Mouse (Mus musculus) midbrain, postnatal 0 days (tissue): Measurements from ENCODE around the gene Prpf18. TPM values are rescaled to one million over a fixed set of nuclear protein-coding genes. Genes with fewer than 3 reads are reported as not detected.

Experiments used
- ATAC-seq: fragments of 200-750 bp; cut with Nextera tagmentation; 2 replicates; pipeline ENCODE4 v1.8.0; 2017; ENCODE audit warnings: moderate number of reproducible peaks, mild to moderate bottlenecking, moderate TSS enrichment, moderate library complexity; ENCODE audit not compliant: low FRiP score
- DNase-seq: peaks from one replicate; pipeline ENCODE4 v3.0.0-alpha.2; 2015; ENCODE audit warnings: low spot score
- H3K27ac ChIP-seq: fragments of 300-500 bp; sonication (generic); 2 replicates; pipeline ENCODE4 v1.5.1; 2014; ENCODE audit warnings: low read depth, mild to moderate bottlenecking, low read length, mixed read lengths
- H3K27me3 ChIP-seq: fragments of 300-500 bp; sonication (generic); 2 replicates; pipeline ENCODE4 v1.6.1; 2014; ENCODE audit warnings: low read length, control low read depth, mixed read lengths; ENCODE audit not compliant: insufficient read depth
- H3K36me3 ChIP-seq: fragments of 300-500 bp; sonication (generic); 2 replicates; pipeline ENCODE4 v1.6.1; 2014; ENCODE audit warnings: low read length, control low read depth, mixed read lengths; ENCODE audit not compliant: insufficient read depth
- H3K4me1 ChIP-seq: fragments of 300-500 bp; sonication (generic); 2 replicates; pipeline ENCODE4 v1.6.1; 2014; ENCODE audit warnings: mild to moderate bottlenecking, control low read depth, antibody characterized with exemption, low read length, mixed read lengths; ENCODE audit not compliant: insufficient read depth
- H3K4me2 ChIP-seq: fragments of 300-500 bp; sonication (generic); 2 replicates; pipeline ENCODE4 v1.6.1; 2014; ENCODE audit warnings: low read depth, mild to moderate bottlenecking, low read length, mixed read lengths; ENCODE audit not compliant: poor library complexity, severe bottlenecking
- H3K4me3 ChIP-seq: fragments of 300-500 bp; sonication (generic); 2 replicates; pipeline ENCODE4 v1.5.1; 2014; ENCODE audit warnings: low read depth, mild to moderate bottlenecking, low read length, moderate library complexity
- H3K9ac ChIP-seq: fragments of 300-500 bp; sonication (generic); replicated peaks from 2 replicates; pipeline ENCODE4 v1.6.1; 2014; ENCODE audit warnings: mild to moderate bottlenecking, low read length, moderate library complexity, mixed read lengths; ENCODE audit not compliant: poor library complexity, severe bottlenecking
- H3K9me3 ChIP-seq: fragments of 300-500 bp; sonication (generic); 2 replicates; pipeline ENCODE4 v1.6.1; 2016; ENCODE audit warnings: low read length, control low read depth
- CTCF ChIP-seq: IDR thresholded peaks from 2 replicates; pipeline ENCODE4 v1.5.1; 2016; ENCODE audit warnings: antibody characterized with exemption, mild to moderate bottlenecking
- WGBS: fragments of 180-500 bp; shearing (Covaris S2); extraction: QIAGEN DNeasy Blood & Tissue Kit; methylation state at CpG from one replicate; pipeline ENCODE4 v1.1.7; 2014; 5-methylcytosine and 5-hydroxymethylcytosine counted together
- polyA plus RNA-seq: library from polyadenylated mRNA; unstranded; fragments of >200 nt; fragmentation: Nextera tagmentation; extraction: Ambion mirVana; gene quantifications from 2 replicates; pipeline ENCODE4 v1.2.1, GENCODE M21; 2015
- total RNA-seq: library from RNA; depleted of rRNA; stranded (reverse); fragments of >200 nt; gene quantifications from 2 replicates; pipeline ENCODE4 v1.2.3, GENCODE M21; 2014

The Prpf18 gene
- total and polyA plus RNA-seq, 2 experiments from 2014 or later, result 28.2 to 28.6 TPM

DNA sequence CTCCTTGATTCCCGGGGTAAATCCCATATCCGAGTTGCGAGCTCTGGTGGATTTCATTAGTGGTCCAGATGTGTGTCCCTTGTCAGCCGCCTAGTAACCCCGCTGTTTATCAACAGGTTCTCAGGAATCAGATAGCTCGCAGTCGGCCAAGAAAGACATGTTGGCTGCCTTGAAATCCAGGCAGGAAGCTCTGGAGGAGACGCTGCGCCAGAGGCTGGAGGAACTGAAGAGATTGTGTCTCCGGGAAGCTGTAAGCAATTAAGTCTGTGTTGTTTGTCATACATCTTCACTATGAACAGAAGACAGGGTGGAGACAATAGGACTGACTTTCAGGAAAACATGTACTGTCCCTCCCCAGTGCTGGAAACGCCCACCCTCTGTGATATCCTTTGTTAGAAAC, 65.7 kb downstream of the Prpf18 start:
- no peak overlapping the region for H3K27ac ChIP-seq
- no peak overlapping the region for H3K9ac ChIP-seq
- DNase-seq (no peak), ATAC-seq (no peak)
- no peaks in the 10 kb centered on the region for H3K27me3 ChIP-seq
- no peak overlapping the region for H3K4me2 ChIP-seq
- H3K4me3 ChIP-seq, result no peak overlapping the region
- H3K9me3 ChIP-seq, result no peaks in the 10 kb centered on the region
- 70% methylated on average over 11 of the region's 11 CpGs for WGBS
- no peaks in the 10 kb centered on the region for H3K4me1 ChIP-seq
- H3K36me3 ChIP-seq, result peaks cover 20% of the 10 kb centered on the region
- no peak for TF ChIP-seq CTCF

DNA sequence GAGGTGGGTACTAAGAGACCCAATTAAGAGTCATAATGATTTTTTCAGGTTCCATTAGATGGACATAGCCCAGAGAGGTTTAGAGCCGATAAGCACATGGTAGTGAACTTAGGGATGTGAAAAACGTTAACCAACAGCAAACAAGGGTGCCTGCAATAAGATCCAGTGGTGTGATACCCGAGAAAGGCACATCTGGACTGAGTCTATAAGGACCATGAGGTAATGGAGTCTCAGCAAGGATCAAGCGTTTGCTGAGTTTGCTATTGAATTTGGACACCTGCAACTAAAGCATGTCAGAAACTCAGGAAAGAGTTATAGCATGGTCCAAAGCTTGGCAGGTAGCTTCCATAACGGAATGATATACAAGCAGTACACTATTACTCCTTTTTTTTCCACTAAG, 67.7 kb downstream of the Prpf18 start:
- H3K9ac ChIP-seq, result no peak overlapping the region
- H3K27ac ChIP-seq, result no peak overlapping the region
- DNase-seq (no peak), ATAC-seq (no peak)
- TF ChIP-seq CTCF, result no peak
- H3K36me3 ChIP-seq, result peaks cover 19% of the 10 kb centered on the region
- no peaks in the 10 kb centered on the region for H3K4me1 ChIP-seq
- H3K4me2 ChIP-seq, result no peak overlapping the region
- H3K27me3 ChIP-seq, result no peaks in the 10 kb centered on the region
- 77% methylated on average over 5 of the region's 5 CpGs for WGBS
- H3K4me3 ChIP-seq, result no peak overlapping the region
- H3K9me3 ChIP-seq, result no peaks in the 10 kb centered on the region

DNA sequence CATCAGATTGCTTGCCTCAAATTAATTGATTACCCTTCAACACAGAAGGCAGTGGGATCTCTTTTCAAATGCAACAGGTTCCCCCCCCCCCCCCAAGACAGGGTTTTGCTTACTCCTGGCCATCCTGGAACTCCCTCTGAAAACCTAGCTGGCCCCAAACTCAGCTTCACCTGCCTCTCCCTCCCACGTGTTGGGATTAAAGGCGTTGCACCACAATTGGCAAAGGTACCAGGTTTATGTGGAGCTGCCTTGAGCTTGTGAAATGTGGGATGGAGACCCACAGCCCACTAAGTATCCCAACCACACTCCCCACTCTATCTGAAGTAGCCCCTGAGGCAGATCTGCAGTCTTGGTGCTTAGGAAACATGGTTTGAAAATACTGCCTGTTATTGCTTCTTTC, 69.0 kb downstream of the Prpf18 start:
- H3K4me1 ChIP-seq, result no peaks in the 10 kb centered on the region
- DNase-seq (no peak), ATAC-seq (no peak)
- TF ChIP-seq CTCF, result no peak
- H3K27me3 ChIP-seq, result no peaks in the 10 kb centered on the region
- H3K36me3 ChIP-seq, result peaks cover 16% of the 10 kb centered on the region
- no peaks in the 10 kb centered on the region for H3K9me3 ChIP-seq
- no peak overlapping the region for H3K9ac ChIP-seq
- no peak overlapping the region for H3K4me3 ChIP-seq
- 81% methylated on average over 2 of the region's 2 CpGs for WGBS
- no peak overlapping the region for H3K4me2 ChIP-seq
- H3K27ac ChIP-seq, result no peak overlapping the region

DNA sequence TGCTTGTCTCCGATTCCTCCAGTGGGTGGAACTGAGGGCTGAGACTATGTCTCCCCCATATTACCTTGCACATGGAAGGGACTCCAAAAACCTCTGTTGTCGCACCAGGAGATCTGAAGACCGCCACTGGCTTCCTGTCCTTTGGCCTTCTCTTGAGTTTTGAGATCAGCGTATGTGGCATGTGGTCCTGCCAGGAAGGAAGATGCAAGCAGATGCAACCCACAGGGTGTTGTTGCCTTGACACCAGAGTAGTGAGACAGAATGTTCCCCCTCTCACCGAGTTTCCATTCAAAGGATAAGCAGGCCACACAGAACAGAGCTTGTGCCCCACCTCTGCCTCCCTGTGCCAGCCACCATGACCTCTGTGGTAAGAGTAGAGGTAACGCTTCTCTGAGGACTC, 71.2 kb downstream of the Prpf18 start:
- Histone ChIP-seq H3K27me3 (no peaks in the 10 kb centered on the region), H3K4me1 (no peaks in the 10 kb centered on the region), H3K27ac (no peak overlapping the region), H3K4me3 (no peak overlapping the region), H3K4me2 (no peak overlapping the region), H3K9me3 (no peaks in the 10 kb centered on the region), H3K36me3 (peaks cover 11% of the 10 kb centered on the region), H3K9ac (no peak overlapping the region)
- no peak for TF ChIP-seq CTCF
- DNase-seq (no peak), ATAC-seq (no peak)
- WGBS, result 77% methylated on average over 6 of the region's 6 CpGs

DNA sequence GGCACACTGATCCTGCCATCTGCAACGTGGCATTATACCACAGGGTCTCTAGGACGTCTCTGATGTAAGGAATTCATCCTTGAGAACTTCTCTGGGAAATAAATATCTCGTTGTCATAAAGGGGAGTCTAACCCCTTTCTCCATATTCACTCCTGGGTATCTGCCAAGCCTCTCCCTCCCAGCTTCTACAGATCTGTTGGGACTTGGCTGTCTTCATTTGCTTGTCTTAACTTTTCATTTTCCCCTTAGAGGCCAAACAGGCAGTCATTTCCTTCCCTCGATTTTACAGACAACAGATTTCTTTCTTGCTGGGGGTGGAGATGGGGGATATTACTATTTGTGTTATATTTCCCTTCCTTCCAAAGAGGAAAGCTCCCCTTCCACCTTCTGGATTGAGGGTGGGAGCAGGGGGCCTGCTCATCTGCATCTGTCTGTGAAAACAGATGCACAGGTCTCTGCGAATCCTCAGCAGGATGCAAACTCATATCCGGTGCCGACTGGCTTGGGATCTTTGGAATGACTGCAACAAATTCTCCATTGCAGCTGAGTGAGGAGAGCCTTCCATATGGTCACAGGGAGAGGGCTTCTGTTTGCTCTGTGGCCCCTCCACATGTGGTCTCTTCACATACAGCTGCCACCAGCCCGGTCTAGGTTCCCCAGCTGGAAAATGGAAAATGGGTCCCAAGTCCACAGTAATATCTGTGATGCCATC, 72.4 kb downstream of the Prpf18 start:
- 77% methylated on average over 8 of the region's 8 CpGs for WGBS
- no peak overlapping the region for H3K4me2 ChIP-seq
- ATAC-seq (no peak), DNase-seq (peak; percentile 43)
- no peaks in the 10 kb centered on the region for H3K9me3 ChIP-seq
- no peak overlapping the region for H3K9ac ChIP-seq
- H3K36me3 ChIP-seq, result peaks cover 20% of the 10 kb centered on the region
- H3K4me1 ChIP-seq, result no peaks in the 10 kb centered on the region
- no peak overlapping the region for H3K27ac ChIP-seq
- no peaks in the 10 kb centered on the region for H3K27me3 ChIP-seq
- H3K4me3 ChIP-seq, result no peak overlapping the region
- TF ChIP-seq CTCF, result no peak

DNA sequence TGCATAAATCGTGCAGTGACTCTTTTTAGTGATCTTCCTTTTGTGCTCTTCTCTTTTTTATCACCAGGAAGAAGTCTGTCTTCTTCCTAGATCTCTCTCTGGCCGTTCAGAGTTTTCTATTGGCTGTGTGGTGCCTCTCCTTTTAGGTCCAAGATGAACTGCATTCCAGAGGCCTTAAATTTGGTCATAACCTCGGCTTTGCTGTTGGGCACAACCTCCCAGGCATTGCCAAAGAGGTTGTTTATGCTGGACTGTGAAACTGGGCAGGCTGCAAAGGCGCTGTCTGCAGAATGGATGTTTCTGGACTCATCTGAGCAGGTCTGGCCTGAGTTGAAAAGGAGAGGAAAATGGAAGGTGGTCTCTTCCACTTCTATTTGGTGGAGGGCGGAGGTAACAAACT, 73.6 kb downstream of the Prpf18 start:
- WGBS, result 89% methylated on average over 5 of the region's 5 CpGs
- no peaks in the 10 kb centered on the region for H3K4me1 ChIP-seq
- no peak overlapping the region for H3K4me2 ChIP-seq
- no peak for DNase-seq
- no peak overlapping the region for H3K9ac ChIP-seq
- ATAC-seq, result no peak
- H3K27ac ChIP-seq, result no peak overlapping the region
- no peaks in the 10 kb centered on the region for H3K9me3 ChIP-seq
- no peak overlapping the region for H3K4me3 ChIP-seq
- no peak for TF ChIP-seq CTCF
- no peaks in the 10 kb centered on the region for H3K27me3 ChIP-seq
- peaks cover 30% of the 10 kb centered on the region for H3K36me3 ChIP-seq
